Mouse (Mus musculus) limb, embryonic 13.5 days (tissue): ENCODE measurements around the gene Ptprn2. TPM values are rescaled to one million over a fixed set of nuclear protein-coding genes. Genes with fewer than 3 reads are reported as not detected.
A peak's percentile ranks its signal among the peaks of the same experiment; 100 is the strongest.

Source experiments
- ATAC-seq: fragments of 200-750 bp; cut with Nextera tagmentation; 2 replicates; pipeline ENCODE4 v1.8.0; 2017; ENCODE audit warnings: low read depth, moderate number of reproducible peaks, moderate TSS enrichment; ENCODE audit not compliant: low FRiP score
- H3K27ac ChIP-seq: fragments of 300-500 bp; sonication (generic); 2 replicates; pipeline ENCODE4 v1.5.1; 2015; ENCODE audit warnings: inconsistent platforms, mild to moderate bottlenecking, moderate library complexity
- H3K27me3 ChIP-seq: fragments of 300-500 bp; sonication (generic); 2 replicates; pipeline ENCODE4 v1.6.1; 2015; ENCODE audit warnings: mild to moderate bottlenecking, inconsistent platforms
- H3K36me3 ChIP-seq: fragments of 300-500 bp; sonication (generic); 2 replicates; pipeline ENCODE4 v1.6.1; 2015; ENCODE audit warnings: inconsistent platforms, mild to moderate bottlenecking, moderate library complexity
- H3K4me1 ChIP-seq: fragments of 300-500 bp; sonication (generic); 2 replicates; pipeline ENCODE4 v1.6.1; 2015; ENCODE audit warnings: inconsistent platforms
- H3K4me2 ChIP-seq: fragments of 300-500 bp; sonication (generic); replicated peaks from 2 replicates; pipeline ENCODE4 v1.6.1; 2015; ENCODE audit warnings: inconsistent platforms, mild to moderate bottlenecking, moderate library complexity
- H3K4me3 ChIP-seq: fragments of 300-500 bp; sonication (generic); 2 replicates; pipeline ENCODE4 v1.5.1; 2015; ENCODE audit warnings: moderate library complexity, mild to moderate bottlenecking, inconsistent platforms
- H3K9ac ChIP-seq: fragments of 300-500 bp; sonication (generic); 2 replicates; pipeline ENCODE4 v1.6.1; 2015; ENCODE audit warnings: mild to moderate bottlenecking, inconsistent platforms
- H3K9me3 ChIP-seq: fragments of 300-500 bp; sonication (generic); 2 replicates; pipeline ENCODE4 v1.6.1; 2016; ENCODE audit warnings: inconsistent platforms
- WGBS: fragments of 180-500 bp; shearing (Covaris S2); methylation state at CpG from one replicate; pipeline ENCODE4 v1.1.7; 2015; 5-methylcytosine and 5-hydroxymethylcytosine counted together
- polyA plus RNA-seq: library from polyadenylated mRNA; unstranded; fragments of >200 nt; fragmentation: Nextera tagmentation; extraction: Ambion mirVana; gene quantifications from 2 replicates; pipeline ENCODE4 v1.2.1, GENCODE M21; 2015

Ptprn2 gene
- polyA plus RNA-seq, 1 experiment from 2014 or later: 0.19 TPM

DNA sequence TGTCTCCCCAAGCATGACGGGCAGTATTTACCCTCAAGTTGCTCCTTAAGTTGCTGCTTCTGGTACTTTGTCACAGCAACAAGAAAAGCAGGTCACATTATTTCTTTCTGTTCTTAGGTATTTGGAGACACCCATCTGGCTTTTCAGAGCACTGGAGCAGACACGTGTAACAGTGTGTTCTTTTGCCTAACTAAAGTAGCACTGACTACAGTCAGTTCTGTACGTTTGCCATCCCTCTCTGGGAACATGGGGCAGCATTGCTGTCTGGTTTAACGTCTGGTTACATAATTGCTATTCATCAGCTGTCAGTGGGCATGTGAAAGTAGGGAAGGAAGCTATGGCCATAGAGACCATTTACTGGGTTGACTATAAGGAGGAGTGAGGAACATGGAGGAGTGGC, 736.4 kb downstream of the Ptprn2 start:
- no peak overlapping the region for H3K4me2 ChIP-seq
- H3K9me3 ChIP-seq: no peaks in the 10 kb centered on the region
- H3K9ac ChIP-seq: no peak overlapping the region
- H3K27me3 ChIP-seq: no peaks in the 10 kb centered on the region
- no peak overlapping the region for H3K27ac ChIP-seq
- no peak for ATAC-seq
- no peak overlapping the region for H3K4me3 ChIP-seq
- WGBS: 85% methylated on average over 4 of the region's 4 CpGs
- H3K36me3 ChIP-seq: no peaks in the 10 kb centered on the region
- no peaks in the 10 kb centered on the region for H3K4me1 ChIP-seq

DNA sequence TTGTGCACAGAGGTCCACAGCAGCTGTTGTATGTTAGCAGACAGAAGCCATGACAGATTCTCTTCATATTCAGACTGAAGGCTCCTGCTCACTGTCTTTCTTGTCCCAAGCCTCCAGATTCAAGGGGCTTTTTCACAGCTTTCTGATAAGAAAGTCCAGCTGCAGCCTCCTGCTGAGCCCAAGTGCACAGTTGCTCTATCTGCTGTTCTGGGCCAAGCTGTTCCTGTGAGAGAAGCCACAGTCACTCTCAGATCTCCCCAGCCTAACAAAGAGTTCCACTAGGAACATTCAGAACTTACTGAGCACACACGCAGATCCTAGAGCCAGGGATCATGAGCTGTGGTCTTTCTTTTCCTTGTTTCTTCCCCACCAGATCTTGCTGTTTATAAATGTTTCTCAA, 738.5 kb downstream of the Ptprn2 start:
- WGBS: 74% methylated on average over 1 of the region's 1 CpGs
- Histone ChIP-seq H3K4me3 (no peak overlapping the region), H3K27ac (no peak overlapping the region), H3K9ac (no peak overlapping the region), H3K4me2 (no peak overlapping the region), H3K9me3 (no peaks in the 10 kb centered on the region), H3K36me3 (no peaks in the 10 kb centered on the region), H3K4me1 (no peaks in the 10 kb centered on the region), H3K27me3 (no peaks in the 10 kb centered on the region)
- ATAC-seq: no peak

DNA sequence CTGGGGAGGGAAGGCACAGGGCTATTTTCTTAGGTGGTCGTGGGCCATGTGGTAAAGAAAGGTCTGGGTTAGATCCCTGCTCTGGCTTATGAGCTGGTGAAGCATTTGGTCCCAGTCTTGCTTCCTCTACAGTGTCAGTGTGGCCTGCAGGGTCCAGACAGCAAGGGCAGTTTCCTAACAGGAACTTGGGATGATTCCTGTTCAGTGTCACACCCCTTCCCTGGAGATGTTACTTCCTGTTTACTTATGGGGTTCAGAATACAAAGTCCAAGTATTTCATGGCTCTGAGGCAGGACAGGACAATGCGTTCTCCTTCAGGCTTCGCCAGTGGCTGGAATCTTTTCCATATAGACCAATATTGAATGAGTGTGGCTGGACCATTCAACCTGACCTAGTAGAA, 741.7 kb downstream of the Ptprn2 start:
- H3K9me3 ChIP-seq: no peaks in the 10 kb centered on the region
- H3K4me3 ChIP-seq: no peak overlapping the region
- H3K27ac ChIP-seq: no peak overlapping the region
- no peak overlapping the region for H3K4me2 ChIP-seq
- no peak for ATAC-seq
- no peaks in the 10 kb centered on the region for H3K27me3 ChIP-seq
- H3K36me3 ChIP-seq: no peaks in the 10 kb centered on the region
- H3K9ac ChIP-seq: no peak overlapping the region
- H3K4me1 ChIP-seq: no peaks in the 10 kb centered on the region
- WGBS: 78% methylated on average over 3 of the region's 3 CpGs

DNA sequence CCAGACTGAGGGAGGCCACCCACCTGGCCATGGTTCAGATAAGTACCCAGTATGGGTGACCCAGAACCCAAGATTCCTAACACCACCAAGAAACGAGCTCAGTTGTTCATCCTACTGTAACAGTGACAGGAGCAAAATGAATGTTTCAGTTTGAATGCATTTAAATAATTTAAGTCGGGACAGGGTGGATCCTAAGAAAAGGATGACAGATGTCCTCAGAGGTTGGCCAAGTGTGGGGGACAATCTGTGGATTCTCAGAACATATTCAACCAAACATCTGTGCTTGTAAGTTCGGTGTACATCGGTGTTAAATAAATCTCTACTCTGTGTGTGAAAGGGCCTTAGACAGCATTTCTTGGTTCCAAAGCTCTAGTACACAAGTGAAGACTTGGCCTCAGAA, 743.9 kb downstream of the Ptprn2 start:
- no peaks in the 10 kb centered on the region for H3K36me3 ChIP-seq
- no peaks in the 10 kb centered on the region for H3K9me3 ChIP-seq
- no peak for ATAC-seq
- H3K4me3 ChIP-seq: no peak overlapping the region
- H3K4me2 ChIP-seq: no peak overlapping the region
- no peaks in the 10 kb centered on the region for H3K27me3 ChIP-seq
- 88% methylated on average over 4 of the region's 4 CpGs for WGBS
- H3K9ac ChIP-seq: no peak overlapping the region
- no peaks in the 10 kb centered on the region for H3K4me1 ChIP-seq
- H3K27ac ChIP-seq: no peak overlapping the region

DNA sequence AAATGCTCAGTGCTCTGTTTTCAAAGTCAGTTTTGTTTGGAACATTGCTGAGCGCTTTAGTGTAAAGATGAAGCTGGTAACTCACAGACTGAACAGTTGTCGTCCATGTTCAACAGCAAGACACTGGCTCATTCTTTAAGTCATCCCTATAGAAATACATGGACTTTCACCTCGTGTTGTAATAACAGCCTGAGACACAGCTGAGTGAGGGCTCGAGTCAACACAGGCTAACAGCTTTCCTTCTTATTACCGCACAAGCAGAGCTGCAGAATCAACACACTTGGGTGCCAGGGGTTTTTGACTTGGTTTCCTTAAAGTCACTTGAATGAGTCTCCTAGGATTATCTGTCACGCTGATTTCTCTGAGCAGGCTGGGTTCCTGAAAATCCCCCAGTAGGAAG, 744.8 kb downstream of the Ptprn2 start:
- Histone ChIP-seq H3K4me2 (no peak overlapping the region), H3K4me3 (no peak overlapping the region), H3K9ac (no peak overlapping the region), H3K27me3 (no peaks in the 10 kb centered on the region), H3K4me1 (no peaks in the 10 kb centered on the region), H3K27ac (no peak overlapping the region), H3K9me3 (no peaks in the 10 kb centered on the region), H3K36me3 (no peaks in the 10 kb centered on the region)
- 79% methylated on average over 6 of the region's 6 CpGs for WGBS
- no peak for ATAC-seq

DNA sequence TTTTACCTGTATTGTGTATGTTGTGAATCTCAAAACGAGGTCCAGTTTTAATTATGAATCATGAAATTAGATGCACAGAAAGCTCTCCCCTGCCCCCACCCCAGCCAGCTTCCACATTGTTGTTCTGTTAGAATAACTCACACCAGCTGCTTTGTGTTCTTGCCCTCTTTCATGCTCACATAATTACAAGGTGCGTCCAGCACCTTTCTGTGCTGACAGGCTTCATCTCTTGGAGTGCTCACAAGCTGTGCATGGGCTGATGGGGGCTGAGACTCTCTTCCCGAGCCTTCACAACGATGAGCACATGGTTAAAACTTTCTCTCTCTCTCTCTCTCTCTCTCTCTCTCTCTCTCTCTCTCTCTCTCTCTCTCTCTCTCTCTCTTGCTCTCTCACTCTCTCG, 746.3 kb downstream of the Ptprn2 start:
- no peak for ATAC-seq

DNA sequence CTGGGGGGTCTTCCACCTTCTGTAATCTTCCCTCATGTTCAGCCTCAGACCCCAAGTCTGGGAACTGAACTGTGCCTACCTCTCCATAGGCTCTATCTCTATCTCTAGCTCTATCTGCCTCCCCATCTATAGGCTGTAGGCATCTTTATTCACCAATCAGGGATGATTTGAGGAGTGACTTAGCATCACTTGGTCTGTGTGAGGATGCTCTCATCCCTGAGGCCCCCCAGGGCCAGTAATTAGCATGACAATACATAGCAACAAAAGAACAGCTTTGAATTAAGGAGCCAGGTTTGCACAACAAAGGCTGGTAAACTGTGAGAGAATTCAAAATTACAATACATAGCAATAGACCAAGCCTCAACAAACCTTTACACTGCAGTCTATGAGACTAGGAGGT, 749.6 kb downstream of the Ptprn2 start:
- no peaks in the 10 kb centered on the region for H3K4me1 ChIP-seq
- H3K27ac ChIP-seq: no peak overlapping the region
- H3K4me3 ChIP-seq: no peak overlapping the region
- H3K36me3 ChIP-seq: no peaks in the 10 kb centered on the region
- peaks cover 8% of the 10 kb centered on the region; the same call in 1 of the 2 replicates for H3K27me3 ChIP-seq
- no peaks in the 10 kb centered on the region for H3K9me3 ChIP-seq
- no peak for ATAC-seq
- H3K9ac ChIP-seq: no peak overlapping the region
- H3K4me2 ChIP-seq: no peak overlapping the region

More for the DNA sequence above, 746.3 kb downstream of the Ptprn2 start:
- WGBS: 49% methylated on average over 5 of the region's 5 CpGs
- Histone ChIP-seq H3K9ac (no peak overlapping the region), H3K27me3 (no peaks in the 10 kb centered on the region), H3K4me3 (no peak overlapping the region), H3K4me2 (no peak overlapping the region), H3K9me3 (no peaks in the 10 kb centered on the region), H3K4me1 (no peaks in the 10 kb centered on the region), H3K36me3 (no peaks in the 10 kb centered on the region), H3K27ac (no peak overlapping the region)

DNA sequence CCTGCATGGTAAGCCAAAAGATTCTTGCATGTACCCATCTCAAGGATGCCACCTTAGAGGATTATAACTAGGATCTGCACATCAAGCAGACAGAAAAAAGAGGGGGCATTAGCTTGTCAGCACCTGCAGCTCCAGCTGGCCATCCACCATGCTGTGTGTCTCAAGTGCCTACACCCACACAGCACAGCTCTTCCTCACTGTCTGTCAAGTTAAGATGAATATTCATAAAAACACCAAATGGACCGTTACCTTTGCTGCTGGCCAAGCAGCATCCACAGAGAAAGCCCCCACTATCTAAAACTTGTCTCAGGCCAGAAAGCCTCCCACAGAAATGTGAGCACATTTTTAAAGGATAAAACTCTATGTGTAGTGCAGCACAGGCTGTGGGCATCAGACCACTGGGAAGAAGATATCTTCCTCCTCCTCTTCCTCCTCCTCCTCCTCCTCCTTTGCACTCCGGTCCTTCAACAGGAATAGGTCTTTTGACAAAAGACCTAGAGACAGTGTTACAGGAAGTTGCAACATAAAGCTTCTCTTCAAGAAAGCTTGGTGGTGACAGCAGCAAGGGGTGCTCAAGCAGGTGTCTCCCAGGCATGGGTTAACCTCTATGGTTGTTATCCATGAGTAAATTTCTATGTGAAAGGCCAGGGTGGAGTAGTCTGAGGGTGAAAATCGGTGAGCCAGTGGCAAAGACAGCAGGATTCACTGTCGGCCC, 750.7 kb downstream of the Ptprn2 start:
- Histone ChIP-seq H3K27me3 (peaks cover 9% of the 10 kb centered on the region; the same call in 1 of the 2 replicates), H3K4me2 (no peak overlapping the region), H3K4me1 (no peaks in the 10 kb centered on the region), H3K4me3 (no peak overlapping the region), H3K9ac (no peak overlapping the region), H3K9me3 (no peaks in the 10 kb centered on the region), H3K36me3 (no peaks in the 10 kb centered on the region), H3K27ac (no peak overlapping the region)
- WGBS: 75% methylated on average over 4 of the region's 4 CpGs
- no peak for ATAC-seq

DNA sequence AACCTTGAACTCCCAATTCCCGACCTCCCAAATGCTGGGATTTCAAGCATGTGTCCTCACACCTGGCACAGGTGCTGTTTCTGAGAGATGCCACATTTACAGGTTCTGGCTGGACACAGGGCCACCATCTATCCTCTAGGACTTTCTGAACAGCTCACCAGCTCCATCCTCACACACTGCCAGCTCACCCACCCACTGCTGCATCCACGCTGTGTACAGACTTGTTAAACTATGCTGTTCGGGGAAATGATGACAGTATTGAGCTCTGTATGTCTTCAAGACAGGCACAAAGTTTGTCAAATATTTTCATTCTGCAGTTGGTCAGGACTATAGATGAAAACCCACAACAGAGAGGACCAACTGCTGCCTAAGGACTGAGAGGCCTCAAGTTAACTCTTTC, 751.5 kb downstream of the Ptprn2 start:
- Histone ChIP-seq H3K9me3 (no peaks in the 10 kb centered on the region), H3K36me3 (no peaks in the 10 kb centered on the region), H3K4me2 (no peak overlapping the region), H3K4me1 (no peaks in the 10 kb centered on the region), H3K27ac (no peak overlapping the region), H3K27me3 (peaks cover 13% of the 10 kb centered on the region; the same call in 1 of the 2 replicates), H3K9ac (no peak overlapping the region), H3K4me3 (no peak overlapping the region)
- no peak for ATAC-seq
- 80% methylated on average over 3 of the region's 3 CpGs for WGBS

DNA sequence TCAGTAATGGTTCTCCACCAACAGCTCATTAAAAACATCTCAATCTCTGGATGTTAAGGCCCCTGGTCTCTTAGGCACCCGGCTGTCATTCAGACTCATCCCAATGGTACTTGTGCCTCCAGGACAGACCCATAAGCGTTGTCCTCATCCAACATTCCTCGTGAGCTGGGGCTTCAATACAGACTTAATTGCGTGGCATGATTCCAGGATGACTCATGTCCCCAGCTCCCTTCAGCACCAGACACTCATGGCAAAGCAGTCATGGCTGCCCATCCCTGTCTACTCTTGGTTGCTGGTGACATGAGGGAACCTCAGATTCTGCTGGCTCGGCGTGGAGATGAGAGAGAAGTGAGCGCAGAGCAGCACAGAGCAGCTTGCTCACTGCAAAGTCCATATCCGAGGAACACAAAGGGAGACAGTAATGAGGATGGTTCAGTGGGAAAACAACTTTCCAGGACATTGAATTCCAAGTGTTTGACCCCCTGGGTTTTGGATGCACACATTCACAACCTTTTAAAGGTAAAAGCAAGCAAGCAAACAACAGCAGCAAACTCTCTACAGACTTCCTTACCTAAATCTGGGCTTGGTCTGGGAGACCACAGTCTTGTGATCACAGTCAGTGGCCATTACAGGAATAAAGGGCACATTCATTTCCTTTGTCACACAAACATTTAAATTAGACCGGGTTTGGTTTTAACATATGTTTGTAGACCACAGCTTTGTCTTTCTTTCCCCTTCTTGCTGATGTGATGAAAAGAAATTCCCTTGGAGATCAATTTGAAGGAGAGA, 754.6 kb downstream of the Ptprn2 start:
- Histone ChIP-seq H3K4me1 (no peaks in the 10 kb centered on the region), H3K36me3 (no peaks in the 10 kb centered on the region), H3K27me3 (peaks cover 40% of the 10 kb centered on the region), H3K9ac (no peak overlapping the region), H3K4me2 (no peak overlapping the region), H3K27ac (no peak overlapping the region), H3K9me3 (no peaks in the 10 kb centered on the region), H3K4me3 (no peak overlapping the region)
- no peak for ATAC-seq
- WGBS: 79% methylated on average over 9 of the region's 9 CpGs

DNA sequence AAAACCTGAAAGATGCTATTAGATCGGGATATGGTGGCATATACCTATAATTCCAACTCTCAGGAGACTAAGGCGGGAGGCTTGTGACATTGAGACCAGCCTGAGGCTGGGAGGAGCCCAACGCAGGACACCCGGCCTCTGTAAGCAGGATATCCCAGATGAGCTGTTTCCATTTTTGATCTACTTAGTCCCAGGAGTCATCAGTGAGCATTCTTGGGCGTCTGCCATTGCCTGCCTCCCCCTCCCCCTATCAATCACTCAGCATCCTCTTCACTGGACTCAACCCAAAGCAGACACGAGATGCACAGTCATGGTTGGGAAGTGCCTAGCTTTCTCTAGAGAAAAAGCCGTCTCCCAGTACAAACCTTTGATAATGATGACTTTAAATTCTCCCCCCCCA, 756.7 kb downstream of the Ptprn2 start:
- no peak overlapping the region for H3K4me2 ChIP-seq
- H3K36me3 ChIP-seq: no peaks in the 10 kb centered on the region
- H3K9me3 ChIP-seq: no peaks in the 10 kb centered on the region
- no peak for ATAC-seq
- no peak overlapping the region for H3K4me3 ChIP-seq
- H3K9ac ChIP-seq: no peak overlapping the region
- 67% methylated on average over 7 of the region's 7 CpGs for WGBS
- peaks cover 42% of the 10 kb centered on the region for H3K27me3 ChIP-seq
- no peak overlapping the region for H3K27ac ChIP-seq
- H3K4me1 ChIP-seq: peaks cover 18% of the 10 kb centered on the region

DNA sequence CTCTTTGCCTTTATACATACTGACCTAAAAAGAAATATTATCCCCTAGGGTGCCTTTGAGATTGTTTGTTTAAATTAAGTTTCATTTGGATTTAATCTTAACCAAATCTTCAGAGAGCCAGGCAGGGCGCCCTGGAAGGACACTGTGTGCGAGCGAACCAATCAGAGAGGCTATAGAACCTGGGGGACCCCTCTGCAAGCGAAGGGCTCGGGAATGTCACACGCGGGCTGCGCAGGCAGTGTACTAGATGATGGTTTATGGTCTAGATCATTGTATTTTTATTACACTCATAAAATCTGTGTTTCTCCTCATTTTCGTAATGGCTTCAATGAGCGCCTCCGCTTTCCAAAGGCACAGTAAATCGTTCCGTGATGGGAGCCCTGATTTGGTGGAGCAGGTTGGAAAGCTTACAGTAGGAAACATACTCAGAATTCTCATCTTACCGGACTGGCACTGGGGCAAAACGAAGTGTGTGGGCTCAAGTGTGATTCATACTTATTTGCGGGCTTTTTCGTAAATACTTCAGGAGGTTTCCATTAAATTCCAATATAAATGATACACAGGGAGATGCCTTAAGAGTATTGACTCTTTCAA, 760.5 kb downstream of the Ptprn2 start:
- WGBS: 19% methylated on average over 17 of the region's 17 CpGs
- ATAC-seq: peak; percentile 85
- Histone ChIP-seq H3K27me3 (peaks cover 37% of the 10 kb centered on the region), H3K9ac (no peak overlapping the region), H3K4me1 (peaks cover 28% of the 10 kb centered on the region), H3K4me3 (no peak overlapping the region), H3K9me3 (0 out of 2 replicates have a peak, but pooled peaks cover 3% of the 10 kb centered on the region), H3K27ac (no peak overlapping the region), H3K36me3 (no peaks in the 10 kb centered on the region), H3K4me2 (peak overlapping the region; percentile 49)
